Mouse (Mus musculus) adrenal gland (tissue): Measurements from ENCODE around the gene Pde3a.

ENCODE experiments used
- intact Hi-C: fragments of 180-260 bp; cut with DNase I; formaldehyde crosslinking; loops from one replicate; pipeline ENCODE4 v1.15.1; 2025

Pde3a gene

GRCm38 (mm10) chr6:141265257-141265656 is 16.2 kb downstream of the Pde3a start:
- intact Hi-C loops, result no loop called here

DNA sequence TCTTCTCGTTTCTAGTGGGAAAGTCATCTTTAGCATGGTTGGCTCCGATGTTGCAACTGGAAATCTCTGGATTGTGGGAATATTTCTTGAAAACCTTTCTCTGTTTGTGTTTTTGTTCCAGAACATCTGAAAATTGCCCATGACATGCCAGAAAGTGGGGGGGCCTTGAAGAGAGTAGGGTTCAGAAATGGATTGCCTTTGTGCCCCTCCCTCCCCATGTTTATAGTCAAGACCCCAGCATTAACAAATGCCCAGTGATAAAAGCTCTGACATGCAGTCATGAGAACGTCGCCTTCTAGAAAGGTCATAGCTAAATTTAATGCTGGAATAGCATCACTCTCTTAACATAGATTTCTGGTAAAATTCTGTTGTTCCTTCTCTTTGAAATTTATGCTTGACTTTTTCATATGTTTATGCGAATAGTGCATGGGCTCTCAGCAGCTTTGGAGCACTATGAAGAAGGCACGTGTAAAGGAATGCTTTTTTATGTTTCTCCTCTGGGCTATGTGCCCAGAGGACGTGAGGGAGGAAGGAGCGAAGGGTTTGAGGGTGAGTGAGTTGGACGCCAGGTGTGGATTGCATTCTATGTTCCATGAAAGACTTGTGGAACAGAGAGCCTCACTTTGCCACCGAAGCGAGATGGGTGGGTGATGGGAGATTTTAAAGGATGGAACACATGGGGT is 19.0 kb downstream of the Pde3a start:
- intact Hi-C loops, result no loop called here

GRCm38 (mm10) chr6:141268871-141269270 is 19.8 kb downstream of the Pde3a start:
- intact Hi-C loops, result no loop called here

DNA sequence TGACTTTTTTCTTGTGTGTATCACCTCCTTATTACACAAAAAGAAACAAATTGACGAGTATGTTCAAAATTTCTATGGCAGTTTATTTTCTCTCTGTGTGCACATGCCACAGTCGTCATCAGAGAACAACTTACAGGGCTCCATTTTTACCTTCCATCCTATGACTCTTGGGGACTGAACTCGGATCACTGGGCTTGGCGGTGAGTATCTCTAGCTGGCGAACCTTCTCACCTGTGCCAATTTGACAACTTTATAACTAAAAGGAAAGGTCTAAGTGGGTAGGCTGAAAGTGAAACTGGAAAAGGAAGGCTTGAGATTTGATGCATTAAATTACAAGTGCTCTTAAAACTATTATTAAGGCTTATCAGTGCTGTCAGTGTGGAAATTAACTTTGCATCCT is 22.1 kb downstream of the Pde3a start:
- intact Hi-C loops, result no loop called here

- intact Hi-C loops, result no loop called here
Observed at GRCm38 (mm10) chr6:141271579-141271978, 22.5 kb downstream of the Pde3a start.

DNA sequence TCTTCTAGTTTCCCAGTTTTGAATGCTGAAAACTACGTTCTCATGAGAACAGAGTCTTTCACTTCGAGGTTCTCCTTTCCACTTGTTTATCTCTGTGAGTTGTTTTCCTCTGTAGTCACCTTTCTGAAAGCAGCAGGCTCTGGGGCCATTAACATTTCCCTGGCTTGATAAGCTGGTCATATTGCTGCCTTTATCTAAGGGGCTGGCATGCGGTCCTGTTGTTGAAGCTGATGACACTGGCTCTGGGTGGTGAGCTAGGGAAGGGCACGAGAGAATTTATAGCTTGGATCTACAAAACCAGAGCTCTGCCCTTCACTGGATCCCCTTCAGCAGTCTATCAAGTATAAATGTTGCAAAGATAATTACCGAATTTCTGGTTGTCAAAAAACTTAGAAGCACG is 24.6 kb downstream of the Pde3a start:
- intact Hi-C loops, result no loop called here

- intact Hi-C loops, result no loop called here
Observed at GRCm38 (mm10) chr6:141281685-141282084, 32.6 kb downstream of the Pde3a start.

DNA sequence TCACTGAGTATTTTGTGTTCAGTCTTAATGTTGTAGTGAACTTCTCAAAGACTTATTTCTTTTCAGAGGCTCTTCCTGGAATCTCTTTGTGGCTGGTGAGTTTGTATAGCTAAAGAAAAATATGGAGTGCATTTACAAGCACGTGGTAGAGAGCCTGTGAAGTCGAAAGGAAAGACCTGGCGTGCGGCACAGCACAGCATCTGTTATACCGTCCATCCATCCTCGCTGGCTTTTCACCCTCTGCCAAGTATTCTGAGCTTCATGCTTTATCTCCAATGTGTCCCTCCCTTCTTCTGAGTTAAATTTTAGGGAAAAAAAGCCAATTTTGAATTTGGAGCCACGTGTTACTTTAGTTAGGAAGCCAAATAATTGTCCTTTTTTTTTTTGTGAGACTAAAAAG is 33.7 kb downstream of the Pde3a start:
- intact Hi-C loops, result no loop called here

- intact Hi-C loops, result no loop called here
Observed at GRCm38 (mm10) chr6:141291195-141291594, 42.1 kb downstream of the Pde3a start.

DNA sequence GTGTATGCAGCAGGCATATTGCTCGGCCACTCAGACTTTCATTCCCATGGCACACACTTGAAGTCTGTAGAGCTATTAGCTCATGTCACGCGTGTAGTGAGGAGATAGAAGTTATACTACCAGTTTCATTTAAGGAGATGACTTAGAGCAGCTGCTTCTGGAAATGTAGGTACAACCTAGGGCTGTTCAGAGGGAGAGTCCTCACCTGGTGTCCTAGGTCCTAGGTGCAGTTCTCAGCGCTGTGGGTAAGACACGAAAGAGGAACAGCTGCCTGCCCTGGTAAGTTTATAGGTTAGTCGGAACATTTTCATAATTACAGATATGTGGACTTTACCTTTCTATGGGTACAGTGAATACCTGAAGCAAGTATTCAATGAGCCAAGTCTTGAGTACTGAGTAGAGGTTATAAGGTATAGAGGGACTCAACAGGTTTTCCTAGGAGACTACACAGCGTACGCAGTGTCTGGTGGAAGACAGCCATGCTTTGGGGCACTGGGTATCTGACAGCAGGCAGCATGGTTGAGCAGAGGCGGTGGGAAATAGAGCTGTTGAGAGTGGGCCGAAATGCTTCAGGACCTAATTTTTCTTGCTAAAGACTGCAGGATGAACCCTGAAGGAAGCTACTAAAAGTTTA is 43.9 kb downstream of the Pde3a start:
- intact Hi-C loops, result no loop called here

- intact Hi-C loops, result no loop called here
Observed at GRCm38 (mm10) chr6:141293460-141293853, 44.4 kb downstream of the Pde3a start.

- intact Hi-C loops, result no loop called here
Observed at GRCm38 (mm10) chr6:141295264-141295663, 46.2 kb downstream of the Pde3a start.

DNA sequence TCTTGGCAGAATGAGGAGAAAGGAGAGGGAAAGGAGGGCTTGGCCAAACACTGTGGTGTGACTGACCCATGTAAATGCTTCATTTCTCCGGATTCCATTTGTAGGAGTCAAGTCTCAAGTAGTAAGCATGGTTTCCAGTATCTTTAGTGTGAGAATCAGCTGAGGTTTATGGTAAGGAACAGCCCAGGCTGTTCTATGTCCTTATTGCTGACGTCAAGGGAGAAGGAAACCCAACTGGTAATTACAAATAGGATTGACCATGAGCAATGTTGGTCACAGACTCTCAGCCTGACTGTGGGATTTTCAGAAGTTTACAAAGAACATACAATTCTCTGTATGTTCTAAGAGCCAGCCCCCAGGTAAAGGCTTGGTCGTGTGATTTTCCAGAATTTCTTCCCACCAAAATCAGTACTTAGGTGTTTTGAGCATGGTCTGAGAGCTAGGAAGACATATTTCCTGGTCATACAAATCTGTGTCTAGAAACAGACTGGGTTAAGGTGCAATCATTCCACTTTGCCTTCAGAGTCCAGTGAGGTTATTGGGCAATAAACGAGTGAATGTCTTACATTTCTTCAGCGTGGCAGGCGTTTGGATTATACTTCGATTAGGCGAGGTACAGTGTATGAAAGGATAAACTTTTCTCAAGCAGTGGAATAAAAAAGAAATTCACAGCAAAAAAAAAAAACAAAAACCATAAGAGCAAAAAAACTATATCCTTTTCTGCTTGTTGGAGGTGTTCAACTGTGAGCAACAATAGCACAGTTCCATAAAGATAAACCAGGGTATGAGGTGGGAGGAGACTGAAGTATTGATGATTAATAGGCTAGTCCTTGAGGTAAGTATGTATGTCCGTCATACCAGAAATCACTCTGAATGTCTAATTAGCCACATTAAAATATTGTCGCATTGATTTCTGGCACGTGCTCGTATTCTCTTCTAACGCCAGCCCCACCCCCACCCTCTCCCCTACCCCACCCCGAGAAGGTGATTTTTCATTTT is 53.0 kb downstream of the Pde3a start:
- intact Hi-C loops, result no loop called here

DNA sequence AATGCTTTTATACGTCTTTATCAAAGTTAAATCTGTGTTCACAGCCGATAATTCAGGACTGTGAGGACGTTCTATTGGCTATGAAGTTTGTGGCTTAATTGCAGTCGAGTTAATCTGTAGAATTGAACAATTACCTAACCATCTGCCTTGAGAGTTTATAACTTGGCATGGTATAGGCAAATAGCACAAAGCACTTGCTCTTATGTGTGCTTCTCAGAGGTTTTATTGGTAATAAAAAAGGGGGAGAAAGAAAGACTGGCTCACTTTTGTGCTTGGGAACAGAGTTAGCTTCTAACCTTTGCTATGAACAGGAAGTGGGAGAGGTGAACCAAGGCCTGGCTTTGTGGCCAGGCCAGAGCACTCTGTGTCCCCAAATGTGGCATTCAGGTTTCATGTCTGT is 53.8 kb downstream of the Pde3a start:
- intact Hi-C loops, result no loop called here

DNA sequence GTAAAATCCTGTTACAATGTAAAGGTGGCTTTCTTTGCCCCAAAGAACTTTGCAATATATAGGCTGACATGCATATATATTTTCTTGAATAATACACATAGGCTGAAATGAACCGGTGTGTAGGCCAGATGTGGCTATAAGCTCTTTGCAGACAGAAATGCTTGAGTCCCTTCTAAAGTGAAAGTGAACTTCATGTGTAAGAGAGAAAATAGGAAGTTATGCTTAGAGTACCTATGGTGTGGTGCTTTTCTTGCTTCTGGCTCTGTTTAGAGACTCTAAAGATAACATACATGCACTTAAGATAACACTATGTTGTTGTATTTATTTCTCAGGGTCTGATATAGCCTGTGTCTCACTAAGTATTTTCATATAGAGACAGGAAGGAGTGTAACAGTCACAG is 58.3 kb downstream of the Pde3a start:
- intact Hi-C loops, result no loop called here

- intact Hi-C loops, result no loop called here
Observed at GRCm38 (mm10) chr6:141308451-141308850, 59.4 kb downstream of the Pde3a start.

DNA sequence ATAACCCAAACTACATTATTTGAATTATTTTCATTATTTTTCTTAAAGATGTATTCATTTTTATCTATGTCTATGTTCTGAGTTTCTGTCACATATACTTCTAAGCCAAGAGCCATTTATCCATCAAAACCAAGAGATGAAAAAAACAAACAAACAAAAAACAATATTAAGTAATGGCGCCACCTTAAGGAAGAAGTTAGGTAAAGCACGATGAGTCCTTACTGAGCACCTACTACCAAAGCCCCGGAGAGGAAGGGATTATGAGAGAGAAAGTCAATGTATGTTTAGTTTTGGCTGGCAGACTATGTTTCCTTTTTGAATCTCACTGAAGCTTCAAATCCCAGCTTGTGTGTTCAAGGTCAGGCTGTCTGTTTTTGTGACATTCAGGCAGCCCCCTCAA is 60.8 kb downstream of the Pde3a start:
- intact Hi-C loops, result loop anchor here (2.0 kb wide), 1 partner anchor 385 kb away; no protein-coding TSS in a partner anchor

GRCm38 (mm10) chr6:141310351-141310750 is 61.3 kb downstream of the Pde3a start:
- intact Hi-C loops, result loop anchor here (2.0 kb wide), 1 partner anchor 386 kb away; no protein-coding TSS in a partner anchor

- intact Hi-C loops, result loop anchor here (2.0 kb wide), 1 partner anchor 387 kb away; no protein-coding TSS in a partner anchor
Observed at GRCm38 (mm10) chr6:141311615-141312014, 62.5 kb downstream of the Pde3a start.

- intact Hi-C loops, result no loop called here
Observed at GRCm38 (mm10) chr6:141313112-141313511, 64.0 kb downstream of the Pde3a start.

DNA sequence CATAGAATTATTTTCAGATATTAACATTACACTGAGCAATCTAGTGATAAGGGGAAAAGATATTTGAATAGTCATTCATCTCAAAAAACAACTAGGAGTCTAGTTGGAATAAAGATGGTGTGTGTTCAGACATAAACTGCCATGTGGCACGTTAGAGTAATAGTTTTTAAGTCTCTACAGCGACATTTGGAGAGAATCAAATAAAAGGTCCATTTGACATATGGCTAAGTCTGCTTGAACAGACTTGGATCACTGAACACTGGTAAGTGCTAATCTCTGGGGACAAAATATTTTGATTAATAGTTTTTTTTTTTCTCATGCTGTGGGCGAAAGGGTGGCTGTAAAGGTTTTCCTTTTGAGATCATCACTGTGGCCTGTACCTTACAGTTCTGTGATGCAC is 69.4 kb downstream of the Pde3a start:
- intact Hi-C loops, result no loop called here

- intact Hi-C loops, result no loop called here
Observed at GRCm38 (mm10) chr6:141321253-141321652, 72.2 kb downstream of the Pde3a start.
